Mouse (Mus musculus): Measurements from ENCODE around the gene Fez1. TPM values are rescaled to one million over a fixed set of nuclear protein-coding genes. Genes with fewer than 3 reads are reported as not detected.

Fez1 gene
- polyA plus RNA-seq, 1 experiment, result 330 TPM

DNA sequence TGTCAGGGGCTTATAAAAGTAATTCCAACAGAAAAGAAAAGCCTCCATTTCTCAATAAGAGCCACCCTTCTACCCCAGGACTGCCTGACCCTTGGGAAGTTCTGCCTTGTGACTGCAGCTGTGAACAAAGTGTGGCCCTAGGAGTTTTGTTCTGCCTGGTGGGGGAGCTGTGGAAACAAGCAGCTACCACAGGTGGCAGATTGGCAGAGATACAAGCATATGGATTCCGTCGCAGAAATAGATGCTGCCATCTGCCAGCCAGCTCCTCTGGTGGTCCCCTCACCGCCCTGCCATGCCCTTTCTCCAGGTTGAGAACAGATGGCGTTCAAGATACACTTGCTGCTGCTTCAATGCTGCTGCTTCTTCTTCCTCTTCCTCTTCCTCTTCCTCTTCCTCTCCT, 37.0 kb downstream of the Fez1 start:
- Histone ChIP-seq H3K27ac (ENCODE audit: insufficient read depth, low read length) (no peak overlapping the region), H3K4me1 (ENCODE audit: control insufficient read depth, insufficient read depth, low read length) (peaks cover 4% of the 10 kb centered on the region), H3K4me3 (ENCODE audit: insufficient read depth, low read length) (no peak overlapping the region)
- TF ChIP-seq POLR2A (IDR thresholded peaks at IDR 0.05; ENCODE audit: extremely low read depth, insufficient read depth, low read length) (no peak), CTCF (IDR thresholded peaks at IDR 0.05; ENCODE audit: extremely low read depth, insufficient read depth, low read length) (no peak)

DNA sequence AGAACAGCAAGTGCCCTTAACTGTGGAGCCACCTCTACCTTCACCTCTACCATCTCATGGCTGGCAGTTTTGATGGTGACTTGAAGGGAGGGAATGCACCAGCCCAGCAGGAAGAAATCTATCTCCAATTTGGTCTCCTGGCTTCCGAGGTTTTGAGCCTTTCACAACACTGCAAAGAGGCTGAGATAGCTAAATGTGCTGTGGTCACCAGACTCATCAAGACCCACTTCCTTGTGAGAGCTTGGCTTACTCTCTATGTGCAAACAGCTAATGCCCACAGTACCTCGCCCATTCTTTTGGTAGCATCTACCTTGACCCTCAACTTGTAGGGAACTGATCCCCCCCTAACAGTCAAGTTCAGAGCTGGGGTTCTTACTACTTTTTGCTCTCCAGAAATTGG, 40.9 kb downstream of the Fez1 start:
- Histone ChIP-seq H3K27ac (ENCODE audit: insufficient read depth, low read length) (no peak overlapping the region), H3K4me3 (ENCODE audit: insufficient read depth, low read length) (no peak overlapping the region), H3K4me1 (ENCODE audit: control insufficient read depth, insufficient read depth, low read length) (peaks cover 5% of the 10 kb centered on the region)
- TF ChIP-seq CTCF (IDR thresholded peaks at IDR 0.05; ENCODE audit: extremely low read depth, insufficient read depth, low read length) (no peak), POLR2A (IDR thresholded peaks at IDR 0.05; ENCODE audit: extremely low read depth, insufficient read depth, low read length) (no peak)

DNA sequence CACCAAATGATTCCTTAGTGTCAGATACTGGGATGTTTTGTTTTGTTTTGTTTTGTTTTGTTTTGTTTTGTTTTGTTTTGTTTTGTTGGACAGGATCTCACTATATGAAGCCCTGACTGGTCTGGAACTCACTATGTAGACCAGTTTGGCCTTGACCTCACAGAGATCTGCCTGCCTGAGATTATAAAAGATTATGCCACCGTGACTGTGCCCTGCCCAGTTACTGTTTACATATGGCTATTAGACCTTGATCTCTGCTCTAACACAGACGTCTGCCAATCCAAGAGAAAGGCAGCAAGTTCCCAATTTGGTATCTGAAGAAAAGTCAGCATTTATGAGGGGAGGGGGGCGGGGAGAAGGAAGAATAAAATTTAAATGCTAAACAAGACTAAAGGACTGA, 42.0 kb downstream of the Fez1 start:
- Histone ChIP-seq H3K27ac (ENCODE audit: insufficient read depth, low read length) (no peak overlapping the region), H3K4me1 (ENCODE audit: control insufficient read depth, insufficient read depth, low read length) (peaks cover 3% of the 10 kb centered on the region; the same call in 1 of the 2 replicates), H3K4me3 (ENCODE audit: insufficient read depth, low read length) (no peak overlapping the region)
- TF ChIP-seq POLR2A (IDR thresholded peaks at IDR 0.05; ENCODE audit: extremely low read depth, insufficient read depth, low read length), result no peak
- TF ChIP-seq CTCF (IDR thresholded peaks at IDR 0.05; ENCODE audit: extremely low read depth, insufficient read depth, low read length), result no peak

DNA sequence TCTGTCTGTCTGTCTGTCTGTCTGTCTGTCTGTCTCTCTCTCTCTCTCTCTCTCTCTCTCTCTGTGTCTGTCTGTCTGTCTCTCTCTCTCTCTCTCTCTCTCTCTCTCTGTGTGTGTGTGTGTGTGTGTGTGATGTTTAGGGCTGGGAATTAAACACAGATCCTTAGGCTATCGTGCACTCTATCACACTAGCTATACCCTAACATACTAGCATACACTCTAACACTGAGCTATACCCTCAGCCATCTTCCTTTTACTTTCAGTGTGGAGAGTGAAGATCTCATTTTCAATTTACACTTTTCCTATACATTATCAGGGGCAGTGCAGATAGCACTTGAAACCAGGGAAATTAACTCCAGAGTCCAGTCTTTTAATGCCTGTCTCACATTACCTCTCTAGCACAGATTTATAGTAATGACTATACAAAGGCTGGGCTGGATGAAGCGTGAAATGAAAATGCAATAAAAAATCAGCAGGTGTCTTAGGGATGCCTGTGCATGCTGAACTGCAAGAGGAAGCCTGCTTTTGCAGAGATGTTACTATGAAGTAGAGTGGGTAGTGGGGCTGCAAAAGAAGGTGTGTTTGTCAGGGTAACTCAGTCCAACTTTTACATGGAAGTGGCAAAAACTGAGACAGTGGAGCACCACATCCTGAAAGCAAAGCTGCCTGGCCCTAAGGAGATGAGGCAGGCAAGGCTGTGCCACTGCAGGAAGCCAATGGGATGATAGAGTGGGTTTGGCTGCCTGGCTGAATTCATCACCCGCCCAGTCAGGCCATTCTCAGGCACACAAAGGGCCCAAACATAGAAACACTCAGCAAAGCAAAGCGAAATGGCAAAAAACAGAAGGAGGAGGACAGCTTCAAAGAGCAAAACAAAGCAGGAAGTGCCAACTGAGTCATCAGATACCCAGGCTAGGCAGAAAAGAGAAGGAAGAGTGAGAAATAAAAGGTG, 43.5 kb downstream of the Fez1 start:
- H3K27ac ChIP-seq (ENCODE audit: insufficient read depth, low read length), result no peak overlapping the region; the same call in 1 of the 2 replicates
- TF ChIP-seq POLR2A (IDR thresholded peaks at IDR 0.05; ENCODE audit: extremely low read depth, insufficient read depth, low read length), result 0 out of 2 replicates have a peak, but pooled peaks have one; percentile 17
- no peak for TF ChIP-seq CTCF (IDR thresholded peaks at IDR 0.05; ENCODE audit: extremely low read depth, insufficient read depth, low read length)
- no peak overlapping the region for H3K4me3 ChIP-seq (ENCODE audit: insufficient read depth, low read length)
- H3K4me1 ChIP-seq (ENCODE audit: control insufficient read depth, insufficient read depth, low read length), result peaks cover 3% of the 10 kb centered on the region; the same call in 1 of the 2 replicates

DNA sequence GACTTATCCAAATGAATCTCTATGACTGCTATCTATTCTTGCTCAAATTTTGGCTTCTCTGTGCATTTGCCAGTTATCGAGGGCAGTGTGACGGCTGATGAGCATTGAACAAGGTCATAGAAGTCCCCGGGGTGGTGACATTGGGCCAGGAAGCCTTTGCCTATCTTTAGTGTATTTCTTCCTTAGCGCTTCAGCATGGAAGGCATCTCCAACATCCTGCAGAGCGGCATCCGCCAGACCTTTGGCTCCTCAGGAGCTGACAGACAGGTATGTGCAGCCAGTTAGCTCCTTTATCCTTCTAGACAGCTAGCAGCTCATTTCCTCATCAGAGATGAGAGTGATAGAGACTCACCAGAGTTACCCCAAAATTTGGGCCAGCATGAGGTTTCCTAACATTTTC, 47.0 kb downstream of the Fez1 start:
- TF ChIP-seq CTCF (IDR thresholded peaks at IDR 0.05; ENCODE audit: extremely low read depth, insufficient read depth, low read length), result no peak
- no peak for TF ChIP-seq POLR2A (IDR thresholded peaks at IDR 0.05; ENCODE audit: extremely low read depth, insufficient read depth, low read length)
- H3K4me3 ChIP-seq (ENCODE audit: insufficient read depth, low read length), result no peak overlapping the region
- H3K4me1 ChIP-seq (ENCODE audit: control insufficient read depth, insufficient read depth, low read length), result peaks cover 3% of the 10 kb centered on the region; the same call in 1 of the 2 replicates
- no peak overlapping the region for H3K27ac ChIP-seq (ENCODE audit: insufficient read depth, low read length)

DNA sequence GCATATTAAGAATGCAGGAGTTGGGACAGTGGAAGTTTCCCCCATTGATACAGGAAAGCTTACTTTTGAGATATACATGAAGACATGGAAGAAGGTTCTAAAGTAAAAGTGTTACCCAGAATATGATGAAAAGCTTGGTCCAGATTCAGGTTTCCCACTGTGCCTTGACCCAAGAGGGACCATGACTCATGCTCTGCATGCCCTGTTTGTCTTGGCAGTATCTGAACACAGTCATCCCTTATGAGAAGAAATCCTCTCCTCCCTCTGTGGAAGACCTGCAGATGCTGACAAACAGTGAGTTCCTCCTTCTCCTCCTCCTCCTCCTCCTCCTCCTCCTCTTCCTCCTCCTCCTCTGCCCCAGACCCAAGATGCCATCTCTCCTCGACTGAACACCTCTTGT, 48.6 kb downstream of the Fez1 start:
- H3K27ac ChIP-seq (ENCODE audit: insufficient read depth, low read length), result no peak overlapping the region
- peaks cover 1% of the 10 kb centered on the region; the same call in 1 of the 2 replicates for H3K4me1 ChIP-seq (ENCODE audit: control insufficient read depth, insufficient read depth, low read length)
- TF ChIP-seq CTCF (IDR thresholded peaks at IDR 0.05; ENCODE audit: extremely low read depth, insufficient read depth, low read length) (no peak), POLR2A (IDR thresholded peaks at IDR 0.05; ENCODE audit: extremely low read depth, insufficient read depth, low read length) (no peak)
- no peak overlapping the region for H3K4me3 ChIP-seq (ENCODE audit: insufficient read depth, low read length)

DNA sequence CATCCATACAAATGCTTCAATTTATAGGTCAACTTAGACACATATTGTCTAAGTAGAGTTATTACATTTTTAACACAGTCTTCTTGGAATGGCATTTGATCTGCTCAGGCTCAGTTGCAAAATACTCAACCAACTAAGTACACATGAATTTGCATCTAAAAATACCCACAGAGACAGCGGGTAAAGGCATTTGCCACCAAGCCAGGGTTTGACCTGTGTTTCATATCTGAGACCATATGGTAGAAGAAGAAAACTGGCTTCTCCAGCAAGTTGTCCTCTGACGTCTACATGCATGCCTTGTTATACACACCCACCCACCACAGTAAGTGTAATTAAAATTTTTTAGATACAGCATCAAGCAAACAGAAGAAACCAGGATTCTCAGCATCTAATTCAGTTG, 52.1 kb downstream of the Fez1 start:
- TF ChIP-seq POLR2A (IDR thresholded peaks at IDR 0.05; ENCODE audit: extremely low read depth, insufficient read depth, low read length), result no peak
- no peak for TF ChIP-seq CTCF (IDR thresholded peaks at IDR 0.05; ENCODE audit: extremely low read depth, insufficient read depth, low read length)
- no peak overlapping the region for H3K27ac ChIP-seq (ENCODE audit: insufficient read depth, low read length)
- no peak overlapping the region for H3K4me3 ChIP-seq (ENCODE audit: insufficient read depth, low read length)
- no peaks in the 10 kb centered on the region for H3K4me1 ChIP-seq (ENCODE audit: control insufficient read depth, insufficient read depth, low read length)

DNA sequence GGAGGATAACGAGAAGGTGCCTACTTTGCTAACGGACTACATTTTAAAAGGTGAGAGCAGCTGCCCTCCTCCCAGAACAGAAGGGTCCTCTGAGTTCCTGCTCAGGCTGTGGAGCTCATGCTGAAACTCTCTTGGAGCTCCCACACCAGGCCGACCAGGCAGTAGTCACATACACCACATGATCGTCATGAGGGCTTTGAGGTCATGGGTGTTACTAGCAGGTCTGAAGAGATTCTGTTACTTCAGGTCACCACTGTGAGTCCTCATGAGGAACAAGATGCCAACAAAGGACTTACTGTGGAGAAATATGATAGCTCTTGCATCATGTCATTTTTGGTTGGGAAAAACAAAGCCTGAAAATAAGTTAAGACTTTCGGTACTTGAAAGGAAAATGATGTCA, 54.6 kb downstream of the Fez1 start:
- no peak for TF ChIP-seq POLR2A (IDR thresholded peaks at IDR 0.05; ENCODE audit: extremely low read depth, insufficient read depth, low read length)
- TF ChIP-seq CTCF (IDR thresholded peaks at IDR 0.05; ENCODE audit: extremely low read depth, insufficient read depth, low read length), result no peak
- Histone ChIP-seq H3K4me3 (ENCODE audit: insufficient read depth, low read length) (no peak overlapping the region), H3K27ac (ENCODE audit: insufficient read depth, low read length) (no peak overlapping the region), H3K4me1 (ENCODE audit: control insufficient read depth, insufficient read depth, low read length) (peaks cover 5% of the 10 kb centered on the region; the same call in 1 of the 2 replicates)

DNA sequence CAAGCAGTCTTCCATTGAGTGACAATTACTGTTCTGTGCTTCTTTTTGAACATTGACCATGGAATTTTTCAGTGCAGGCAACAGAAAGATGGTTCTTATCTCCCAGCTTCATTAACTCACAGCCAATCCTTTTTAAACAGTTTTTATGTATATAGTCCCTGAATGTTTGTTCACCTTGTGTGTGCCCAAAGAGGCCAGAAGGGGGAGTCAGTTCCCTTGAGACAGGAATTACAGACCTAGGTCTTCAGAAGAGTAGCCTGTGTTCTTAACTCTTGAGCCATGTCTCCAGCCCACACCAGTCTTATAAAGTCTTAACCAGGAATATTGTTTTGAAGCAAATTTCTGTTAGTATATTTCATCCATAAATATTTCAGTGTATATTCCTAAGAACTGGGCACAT, 55.1 kb downstream of the Fez1 start:
- TF ChIP-seq POLR2A (IDR thresholded peaks at IDR 0.05; ENCODE audit: extremely low read depth, insufficient read depth, low read length), result no peak
- no peak; the same call in 1 of the 2 replicates for TF ChIP-seq CTCF (IDR thresholded peaks at IDR 0.05; ENCODE audit: extremely low read depth, insufficient read depth, low read length)
- Histone ChIP-seq H3K4me1 (ENCODE audit: control insufficient read depth, insufficient read depth, low read length) (peaks cover 10% of the 10 kb centered on the region; the same call in 1 of the 2 replicates), H3K4me3 (ENCODE audit: insufficient read depth, low read length) (no peak overlapping the region), H3K27ac (ENCODE audit: insufficient read depth, low read length) (no peak overlapping the region)

DNA sequence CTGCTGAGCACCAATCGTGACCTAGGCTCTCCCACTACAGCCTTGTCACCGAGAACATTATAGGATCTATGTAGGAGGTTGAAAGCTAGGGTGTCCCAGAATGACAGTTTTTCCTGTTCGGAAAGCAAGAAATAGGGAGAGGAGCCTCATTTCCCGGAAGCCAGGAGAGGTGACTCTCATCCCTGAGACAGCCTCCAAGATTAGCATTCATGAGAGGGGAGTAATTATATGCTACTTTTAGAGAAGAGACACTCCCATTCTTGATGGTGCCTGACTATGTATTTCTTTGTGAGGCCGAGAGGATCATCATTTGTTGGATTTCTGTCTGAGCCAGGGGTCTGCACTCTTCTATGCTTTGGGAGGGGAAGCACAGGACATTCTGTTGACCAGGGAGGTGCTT, 60.0 kb downstream of the Fez1 start:
- Histone ChIP-seq H3K4me3 (ENCODE audit: insufficient read depth, low read length) (no peak overlapping the region), H3K27ac (ENCODE audit: insufficient read depth, low read length) (peak overlapping the region; percentile 81), H3K4me1 (ENCODE audit: control insufficient read depth, insufficient read depth, low read length) (peaks cover 16% of the 10 kb centered on the region)
- TF ChIP-seq CTCF (IDR thresholded peaks at IDR 0.05; ENCODE audit: extremely low read depth, insufficient read depth, low read length), result no peak
- no peak for TF ChIP-seq POLR2A (IDR thresholded peaks at IDR 0.05; ENCODE audit: extremely low read depth, insufficient read depth, low read length)

All from cortical plate, adult 2 months (tissue).